Mouse (Mus musculus) myocyte (in vitro differentiated cells): ENCODE results near the gene Arhgap8. TPM values are rescaled to one million over a fixed set of nuclear protein-coding genes. Genes with fewer than 3 reads are reported as not detected.

ENCODE experiments used
- H3K27me3 ChIP-seq: one replicate; pipeline ENCODE4 v1.6.1; 2011; ENCODE audit not compliant: control insufficient read depth, insufficient read depth, insufficient read length
- H3K36me3 ChIP-seq: one replicate; pipeline ENCODE4 v1.6.1; 2011; ENCODE audit not compliant: control insufficient read depth, insufficient read depth
- H3K4me2 ChIP-seq: one replicate; pipeline ENCODE4 v1.6.1; 2011; ENCODE audit warnings: low read depth, control low read depth
- H3K4me3 ChIP-seq: one replicate; pipeline ENCODE4 v1.5.1; 2011; ENCODE audit warnings: mild to moderate bottlenecking, control low read depth, moderate library complexity
- H3K79me2 ChIP-seq: one replicate; pipeline ENCODE4 v1.6.1; 2011; ENCODE audit not compliant: control insufficient read depth, insufficient read depth
- H3ac ChIP-seq: one replicate; pipeline ENCODE4 v1.6.1; 2011; ENCODE audit not compliant: control insufficient read depth, insufficient read length
- CEBPB ChIP-seq: IDR thresholded peaks from 2 replicates; pipeline ENCODE4 v1.6.1; 2011; ENCODE audit warnings: mild to moderate bottlenecking, moderate library complexity; ENCODE audit not compliant: poor library complexity, insufficient read depth, severe bottlenecking
- E2F4 ChIP-seq: IDR thresholded peaks from one replicate; pipeline ENCODE4 v1.6.1; 2011; ENCODE audit warnings: mild to moderate bottlenecking, control low read depth, moderate library complexity; ENCODE audit not compliant: insufficient read depth
- MAX ChIP-seq: IDR thresholded peaks from one replicate; pipeline ENCODE4 v1.6.1; 2011; ENCODE audit warnings: low read depth, mild to moderate bottlenecking, control low read depth
- MYOD1 ChIP-seq, 3 experiments: IDR thresholded peaks; one replicate each; pipeline ENCODE4 v1.6.1; 2011; ENCODE audit warnings: control low read depth in 2 of 3, low read depth in 2 of 3, mild to moderate bottlenecking in 2 of 3, moderate library complexity in 1 of 3; ENCODE audit not compliant: insufficient read length in 2 of 3, control insufficient read depth in 1 of 3
- MYOG ChIP-seq, 3 experiments: IDR thresholded peaks; one replicate each; pipeline ENCODE4 v1.6.1; 2011; ENCODE audit warnings: control low read depth in 2 of 3, low read depth in 2 of 3, mild to moderate bottlenecking in 2 of 3; ENCODE audit not compliant: insufficient read length in 2 of 3, control insufficient read depth in 1 of 3, insufficient read depth in 1 of 3
- POLR2A ChIP-seq: IDR thresholded peaks from one replicate; pipeline ENCODE4 v1.6.1; 2011; ENCODE audit warnings: low read depth, mild to moderate bottlenecking, control low read depth, moderate library complexity; ENCODE audit not compliant: insufficient read length
- POLR2AphosphoS2 ChIP-seq: IDR thresholded peaks from one replicate; pipeline ENCODE4 v1.6.1; 2011; ENCODE audit warnings: low read depth, control low read depth; ENCODE audit not compliant: insufficient read length
- REST ChIP-seq: IDR thresholded peaks from one replicate; pipeline ENCODE4 v1.6.1; 2011; ENCODE audit warnings: mild to moderate bottlenecking, control low read depth, moderate library complexity; ENCODE audit not compliant: insufficient read depth, insufficient read length
- SRF ChIP-seq: IDR thresholded peaks from one replicate; pipeline ENCODE4 v1.6.1; 2011; ENCODE audit warnings: low read depth; ENCODE audit not compliant: control insufficient read depth, insufficient read length
- TCF12 ChIP-seq: IDR thresholded peaks from one replicate; pipeline ENCODE4 v1.6.1; 2011; ENCODE audit warnings: mild to moderate bottlenecking, control low read depth; ENCODE audit not compliant: poor library complexity, insufficient read depth, severe bottlenecking
- TCF3 ChIP-seq: IDR thresholded peaks from one replicate; pipeline ENCODE4 v1.6.1; 2011; ENCODE audit warnings: low read depth, control low read depth; ENCODE audit not compliant: insufficient read length
- USF1 ChIP-seq: IDR thresholded peaks from one replicate; pipeline ENCODE4 v1.6.1; 2011; ENCODE audit warnings: low read depth, mild to moderate bottlenecking, control low read depth, moderate library complexity
- polyA plus RNA-seq: library from polyadenylated mRNA; unstranded; fragments of >200 nt; fragmentation: generic; extraction: Trizol; gene quantifications from one replicate; pipeline ENCODE4 v1.2.1, GENCODE M21; 2012; ENCODE audit warnings: missing spikeins

Arhgap8 gene
- polyA plus RNA-seq, 1 experiment = not detected

- Histone ChIP-seq H3K4me3 (no peak overlapping the region), H3K4me2 (no peak overlapping the region), H3K36me3 (no peaks in the 10 kb centered on the region), H3K79me2 (no peaks in the 10 kb centered on the region), H3K27me3 (no peaks in the 10 kb centered on the region), H3ac (no peak overlapping the region)
- no peak for TF ChIP-seq TCF3
- no peak for TF ChIP-seq POLR2A
- no peak for TF ChIP-seq REST
- TF ChIP-seq E2F4 = no peak
- no peak for TF ChIP-seq CEBPB
- no peak for TF ChIP-seq MYOG (IDR thresholded peaks at IDR 0.05; ENCODE audit: control insufficient read depth in 1 of 3, insufficient read depth in 1 of 3, insufficient read length in 2 of 3, low read depth in 2 of 3)
- no peak for TF ChIP-seq USF1
- TF ChIP-seq SRF = no peak
- TF ChIP-seq TCF12 = no peak
- no peak for TF ChIP-seq MAX
- no peak for TF ChIP-seq POLR2AphosphoS2
- TF ChIP-seq MYOD1 (IDR thresholded peaks at IDR 0.05; ENCODE audit: control insufficient read depth in 1 of 3, insufficient read length in 2 of 3, low read depth in 2 of 3) = no peak
Measured at GRCm38 (mm10) chr15:84784812-84785211, 65.0 kb downstream of the Arhgap8 start.

GRCm38 (mm10) chr15:84787161-84787560 lies 67.3 kb downstream of the Arhgap8 start:
- H3K79me2 ChIP-seq = no peaks in the 10 kb centered on the region
- TF ChIP-seq MYOD1 (IDR thresholded peaks at IDR 0.05; ENCODE audit: control insufficient read depth in 1 of 3, insufficient read length in 2 of 3, low read depth in 2 of 3) (no peak), E2F4 (no peak), MYOG (IDR thresholded peaks at IDR 0.05; ENCODE audit: control insufficient read depth in 1 of 3, insufficient read depth in 1 of 3, insufficient read length in 2 of 3, low read depth in 2 of 3) (no peak), POLR2AphosphoS2 (no peak), SRF (no peak), TCF3 (no peak), CEBPB (no peak), TCF12 (no peak)
- H3ac ChIP-seq = no peak overlapping the region
- no peaks in the 10 kb centered on the region for H3K27me3 ChIP-seq
- H3K4me3 ChIP-seq = no peak overlapping the region
- H3K36me3 ChIP-seq = no peaks in the 10 kb centered on the region
- H3K4me2 ChIP-seq = no peak overlapping the region

GRCm38 (mm10) chr15:84793649-84794048 lies 73.8 kb downstream of the Arhgap8 start:
- Histone ChIP-seq H3K79me2 (no peaks in the 10 kb centered on the region), H3K36me3 (no peaks in the 10 kb centered on the region), H3ac (no peak overlapping the region), H3K4me2 (no peak overlapping the region), H3K27me3 (no peaks in the 10 kb centered on the region), H3K4me3 (no peak overlapping the region)
- no peak for TF ChIP-seq E2F4
- TF ChIP-seq REST = no peak
- no peak for TF ChIP-seq MYOD1 (IDR thresholded peaks at IDR 0.05; ENCODE audit: control insufficient read depth in 1 of 3, insufficient read length in 2 of 3, low read depth in 2 of 3)
- no peak for TF ChIP-seq CEBPB
- no peak for TF ChIP-seq MAX

- Histone ChIP-seq H3K4me3 (no peak overlapping the region), H3K4me2 (no peak overlapping the region), H3K27me3 (no peaks in the 10 kb centered on the region), H3K79me2 (no peaks in the 10 kb centered on the region), H3ac (no peak overlapping the region), H3K36me3 (no peaks in the 10 kb centered on the region)
- TF ChIP-seq SRF = no peak
- TF ChIP-seq CEBPB = no peak
- no peak for TF ChIP-seq TCF3
- TF ChIP-seq POLR2A = no peak
Measured at GRCm38 (mm10) chr15:84800132-84800531, 80.3 kb downstream of the Arhgap8 start.

- no peak overlapping the region for H3K4me3 ChIP-seq
- no peak overlapping the region for H3ac ChIP-seq
- H3K79me2 ChIP-seq = no peaks in the 10 kb centered on the region
- H3K36me3 ChIP-seq = no peaks in the 10 kb centered on the region
- H3K27me3 ChIP-seq = peaks cover under 1% of the 10 kb centered on the region
- TF ChIP-seq CEBPB = no peak
- no peak for TF ChIP-seq TCF3
- TF ChIP-seq TCF12 = no peak
- no peak for TF ChIP-seq SRF
- TF ChIP-seq POLR2A = no peak
- no peak for TF ChIP-seq POLR2AphosphoS2
- TF ChIP-seq MYOG (IDR thresholded peaks at IDR 0.05; ENCODE audit: control insufficient read depth in 1 of 3, insufficient read depth in 1 of 3, insufficient read length in 2 of 3, low read depth in 2 of 3) = no peak
- TF ChIP-seq REST = no peak
- TF ChIP-seq E2F4 = no peak
- no peak for TF ChIP-seq MYOD1 (IDR thresholded peaks at IDR 0.05; ENCODE audit: control insufficient read depth in 1 of 3, insufficient read length in 2 of 3, low read depth in 2 of 3)
- no peak for TF ChIP-seq MAX
- no peak for TF ChIP-seq USF1
- H3K4me2 ChIP-seq = no peak overlapping the region
Measured at GRCm38 (mm10) chr15:84803685-84804084, 83.8 kb downstream of the Arhgap8 start.
